Mouse (Mus musculus) heart, postnatal 0 days (tissue): Measurements from ENCODE around the gene Specc1l.

Source experiments
- CTCF ChIP-seq: IDR thresholded peaks from 2 replicates; pipeline ENCODE4 v1.5.1; 2016; ENCODE audit warnings: antibody characterized with exemption, control low read depth, low read depth
- EP300 ChIP-seq: IDR thresholded peaks from 2 replicates; pipeline ENCODE4 v1.6.1; 2016; ENCODE audit warnings: antibody characterized with exemption, low read depth

DNA sequence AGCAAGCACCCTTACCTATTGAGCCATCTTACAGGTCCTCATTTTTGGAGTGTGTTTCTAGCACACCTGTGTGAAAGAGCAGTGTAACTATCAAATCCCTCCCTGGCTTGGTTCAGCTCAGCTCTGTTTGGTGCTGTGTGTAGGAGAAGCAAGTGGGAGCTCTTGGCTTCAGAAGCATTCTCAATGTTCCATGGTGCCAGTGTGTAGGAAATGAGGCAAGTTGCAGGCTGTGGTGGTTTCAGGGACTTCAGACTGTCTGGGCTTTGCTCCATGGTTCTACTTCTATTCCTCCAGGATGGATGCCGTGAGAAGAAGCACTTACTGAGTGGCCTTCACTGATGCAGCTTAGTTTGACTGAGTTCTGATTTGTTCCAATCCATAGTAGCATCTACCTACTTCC is 14.1 kb upstream of the Specc1l start:
- TF ChIP-seq CTCF, result no peak
- TF ChIP-seq EP300, result no peak
